Mouse (Mus musculus): ENCODE measurements around the gene Gm36864. TPM values are rescaled to one million over a fixed set of nuclear protein-coding genes. Genes with fewer than 3 reads are reported as not detected.

Gm36864 gene
- polyA plus RNA-seq, 1 experiment from 2014 or later = not detected

GRCm38 (mm10) chr7:44260410-44260809 is 24.4 kb downstream of the Gm36864 start:
- no peak overlapping the region for H3K9ac ChIP-seq
- peaks cover 6% of the 10 kb centered on the region; the same call in 1 of the 2 replicates for H3K4me1 ChIP-seq (replicated peaks)
- no peak overlapping the region for H3K4me2 ChIP-seq
- H3K27ac ChIP-seq = no peak overlapping the region
- 77% methylated on average over 6 of the region's 6 CpGs for WGBS
- peaks cover 21% of the 10 kb centered on the region for H3K27me3 ChIP-seq
- no peaks in the 10 kb centered on the region for H3K9me3 ChIP-seq (replicated peaks)
- ATAC-seq (replicated peaks; ENCODE audit: insufficient number of reproducible peaks, insufficient read depth, low FRiP score, low read depth) = no peak
- no peaks in the 10 kb centered on the region for H3K36me3 ChIP-seq
- H3K4me3 ChIP-seq = no peak overlapping the region

- peaks cover 26% of the 10 kb centered on the region for H3K27me3 ChIP-seq
- H3K4me3 ChIP-seq = no peak within 1 kb of the TSS
- no peak for ATAC-seq (replicated peaks; ENCODE audit: insufficient number of reproducible peaks, insufficient read depth, low FRiP score, low read depth)
- 49% methylated on average over 5 of the region's 5 CpGs for WGBS
- H3K9me3 ChIP-seq (replicated peaks) = no peaks in the 10 kb centered on the region
- peaks cover 6% of the 10 kb centered on the region; the same call in 1 of the 2 replicates for H3K4me1 ChIP-seq (replicated peaks)
- no peaks in the 10 kb centered on the region for H3K36me3 ChIP-seq
- H3K27ac ChIP-seq = no peak within 1 kb of the TSS
- no peak within 1 kb of the TSS for H3K4me2 ChIP-seq
- no peak within 1 kb of the TSS for H3K9ac ChIP-seq
Measured at GRCm38 (mm10) chr7:44261147-44261546, 25.2 kb downstream of the Gm36864 start, which contains the start of gene Gm15517. TSS of gene Gm15517 (plus strand) at chr7:44261447.

GRCm38 (mm10) chr7:44262791-44263643 is 27.0 kb downstream of the Gm36864 start:
- no peaks in the 10 kb centered on the region for H3K36me3 ChIP-seq
- H3K4me1 ChIP-seq (replicated peaks) = peaks cover 6% of the 10 kb centered on the region; the same call in 1 of the 2 replicates
- H3K27me3 ChIP-seq = peaks cover 34% of the 10 kb centered on the region
- H3K27ac ChIP-seq = no peak overlapping the region
- no peak overlapping the region for H3K9ac ChIP-seq
- peak; percentile 64; the same call in 1 of the 2 replicates for ATAC-seq (replicated peaks; ENCODE audit: insufficient number of reproducible peaks, insufficient read depth, low FRiP score, low read depth)
- peak overlapping the region; percentile 44 for H3K4me2 ChIP-seq
- no peaks in the 10 kb centered on the region for H3K9me3 ChIP-seq (replicated peaks)
- 0 out of 2 replicates have a peak overlapping the region, but pooled peaks have one; percentile 0 for H3K4me3 ChIP-seq
- WGBS = 3% methylated on average over 34 of the region's 34 CpGs

- 70% methylated on average over 11 of the region's 11 CpGs for WGBS
- no peak for ATAC-seq (replicated peaks; ENCODE audit: insufficient number of reproducible peaks, insufficient read depth, low FRiP score, low read depth)
- H3K4me2 ChIP-seq = no peak overlapping the region
- no peaks in the 10 kb centered on the region for H3K36me3 ChIP-seq
- peaks cover 3% of the 10 kb centered on the region; the same call in 1 of the 2 replicates for H3K4me1 ChIP-seq (replicated peaks)
- H3K9ac ChIP-seq = no peak overlapping the region
- H3K4me3 ChIP-seq = no peak overlapping the region
- no peak overlapping the region for H3K27ac ChIP-seq
- H3K9me3 ChIP-seq (replicated peaks) = no peaks in the 10 kb centered on the region
- H3K27me3 ChIP-seq = peaks cover 35% of the 10 kb centered on the region
Measured at GRCm38 (mm10) chr7:44268117-44268516, 32.1 kb downstream of the Gm36864 start.

- Histone ChIP-seq H3K4me1 (replicated peaks) (no peaks in the 10 kb centered on the region), H3K4me3 (no peak overlapping the region), H3K27ac (no peak overlapping the region), H3K9ac (no peak overlapping the region), H3K36me3 (no peaks in the 10 kb centered on the region), H3K4me2 (no peak overlapping the region), H3K27me3 (peaks cover 32% of the 10 kb centered on the region), H3K9me3 (replicated peaks) (no peaks in the 10 kb centered on the region)
- WGBS = 74% methylated on average over 2 of the region's 2 CpGs
- ATAC-seq (replicated peaks; ENCODE audit: insufficient number of reproducible peaks, insufficient read depth, low FRiP score, low read depth) = no peak
Measured at GRCm38 (mm10) chr7:44269397-44269796, 33.4 kb downstream of the Gm36864 start.

- Histone ChIP-seq H3K4me3 (no peak overlapping the region), H3K4me2 (no peak overlapping the region), H3K27ac (no peak overlapping the region), H3K9me3 (replicated peaks) (no peaks in the 10 kb centered on the region), H3K9ac (no peak overlapping the region), H3K27me3 (peaks cover 28% of the 10 kb centered on the region), H3K4me1 (replicated peaks) (no peaks in the 10 kb centered on the region), H3K36me3 (no peaks in the 10 kb centered on the region)
- ATAC-seq (replicated peaks; ENCODE audit: insufficient number of reproducible peaks, insufficient read depth, low FRiP score, low read depth) = no peak
- WGBS = 68% methylated on average over 2 of the region's 2 CpGs
Measured at GRCm38 (mm10) chr7:44271309-44271708, 35.3 kb downstream of the Gm36864 start.

DNA sequence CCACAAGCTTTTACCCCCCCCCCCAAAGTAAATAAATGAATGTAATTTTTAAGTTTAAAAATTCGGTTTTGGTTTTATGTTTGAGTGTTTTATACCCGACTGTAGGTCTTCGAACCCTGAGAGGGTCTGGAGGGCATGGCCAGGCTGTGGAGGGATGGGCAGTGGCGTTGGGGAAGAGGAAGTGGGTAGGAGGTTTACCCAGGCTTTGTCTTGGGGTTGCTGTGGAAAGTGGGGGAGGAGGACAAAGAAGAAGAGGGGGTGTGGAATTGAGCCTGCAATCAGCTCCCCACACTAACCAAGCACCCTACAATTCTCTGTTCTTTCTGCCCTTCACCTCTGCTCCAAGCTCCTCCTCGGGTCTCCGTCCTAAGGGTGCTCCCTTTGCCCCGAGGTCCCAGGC is 36.6 kb downstream of the Gm36864 start:
- H3K4me3 ChIP-seq = no peak overlapping the region
- no peaks in the 10 kb centered on the region for H3K4me1 ChIP-seq (replicated peaks)
- H3K9ac ChIP-seq = no peak overlapping the region
- H3K4me2 ChIP-seq = no peak overlapping the region
- no peaks in the 10 kb centered on the region for H3K9me3 ChIP-seq (replicated peaks)
- H3K27ac ChIP-seq = no peak overlapping the region
- no peaks in the 10 kb centered on the region for H3K36me3 ChIP-seq
- 82% methylated on average over 7 of the region's 7 CpGs for WGBS
- no peak for ATAC-seq (replicated peaks; ENCODE audit: insufficient number of reproducible peaks, insufficient read depth, low FRiP score, low read depth)
- peaks cover 24% of the 10 kb centered on the region for H3K27me3 ChIP-seq

GRCm38 (mm10) chr7:44273446-44273845 is 37.5 kb downstream of the Gm36864 start:
- ATAC-seq (replicated peaks; ENCODE audit: insufficient number of reproducible peaks, insufficient read depth, low FRiP score, low read depth) = no peak
- no peaks in the 10 kb centered on the region for H3K9me3 ChIP-seq (replicated peaks)
- H3K4me2 ChIP-seq = no peak overlapping the region
- H3K4me3 ChIP-seq = no peak overlapping the region
- peaks cover 17% of the 10 kb centered on the region for H3K27me3 ChIP-seq
- no peaks in the 10 kb centered on the region for H3K4me1 ChIP-seq (replicated peaks)
- no peak overlapping the region for H3K9ac ChIP-seq
- H3K27ac ChIP-seq = no peak overlapping the region
- H3K36me3 ChIP-seq = no peaks in the 10 kb centered on the region
- WGBS = 65% methylated on average over 7 of the region's 7 CpGs

- H3K36me3 ChIP-seq = no peaks in the 10 kb centered on the region
- peaks cover 16% of the 10 kb centered on the region for H3K27me3 ChIP-seq
- no peak overlapping the region for H3K4me3 ChIP-seq
- ATAC-seq (replicated peaks; ENCODE audit: insufficient number of reproducible peaks, insufficient read depth, low FRiP score, low read depth) = no peak
- H3K9me3 ChIP-seq (replicated peaks) = no peaks in the 10 kb centered on the region
- H3K9ac ChIP-seq = no peak overlapping the region
- H3K4me1 ChIP-seq (replicated peaks) = no peaks in the 10 kb centered on the region
- 28% methylated on average over 11 of the region's 11 CpGs for WGBS
- H3K27ac ChIP-seq = no peak overlapping the region
- no peak overlapping the region for H3K4me2 ChIP-seq
Measured at GRCm38 (mm10) chr7:44274096-44274495, 38.1 kb downstream of the Gm36864 start.

- Histone ChIP-seq H3K9me3 (replicated peaks) (no peaks in the 10 kb centered on the region), H3K27me3 (peaks cover 16% of the 10 kb centered on the region), H3K4me1 (replicated peaks) (no peaks in the 10 kb centered on the region), H3K36me3 (no peaks in the 10 kb centered on the region), H3K4me2 (no peak overlapping the region), H3K9ac (no peak overlapping the region), H3K4me3 (no peak overlapping the region), H3K27ac (no peak overlapping the region)
- no peak for ATAC-seq (replicated peaks; ENCODE audit: insufficient number of reproducible peaks, insufficient read depth, low FRiP score, low read depth)
- WGBS = 78% methylated on average over 3 of the region's 3 CpGs
Measured at GRCm38 (mm10) chr7:44275546-44275945, 39.6 kb downstream of the Gm36864 start.

DNA sequence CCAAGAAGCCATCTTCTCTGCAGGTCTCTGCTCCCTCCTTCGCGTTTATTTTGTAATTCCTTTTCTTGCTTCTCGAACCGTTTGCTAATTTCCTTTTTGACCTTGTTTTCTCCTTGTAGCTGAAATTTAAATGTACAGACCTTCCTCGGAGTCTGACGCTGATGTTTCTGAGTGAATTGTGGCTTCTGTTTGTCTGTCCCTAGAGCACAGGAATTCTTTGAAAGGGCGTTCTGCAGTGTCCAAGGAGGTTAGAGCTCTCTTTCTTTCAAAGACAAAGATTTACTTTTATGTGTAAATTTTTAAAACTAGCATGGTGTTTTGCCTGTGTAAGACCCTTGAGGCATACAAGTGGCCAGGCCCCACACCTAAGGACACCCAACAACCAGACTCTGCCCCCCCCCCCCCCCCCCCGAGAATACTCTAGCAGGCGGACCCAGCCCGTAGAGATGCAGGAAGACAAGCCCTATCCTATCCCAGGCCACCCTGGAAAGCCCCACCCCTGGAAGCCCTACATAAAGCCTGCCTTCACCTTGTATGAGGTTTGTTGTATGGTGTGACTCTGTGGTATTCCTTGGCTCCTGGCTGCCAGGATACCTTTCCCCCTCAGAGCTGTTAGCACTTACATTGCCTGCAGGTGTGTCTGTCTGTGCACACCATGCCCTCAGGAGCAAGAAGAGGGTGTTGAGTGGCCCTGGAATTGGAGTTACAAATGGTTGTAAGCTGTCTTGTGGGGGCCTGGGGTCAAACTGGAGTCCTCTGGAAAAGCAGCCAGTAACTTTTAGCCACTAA is 40.7 kb downstream of the Gm36864 start:
- no peaks in the 10 kb centered on the region for H3K36me3 ChIP-seq
- peaks cover 19% of the 10 kb centered on the region for H3K27me3 ChIP-seq
- no peaks in the 10 kb centered on the region for H3K9me3 ChIP-seq (replicated peaks)
- H3K4me3 ChIP-seq = no peak overlapping the region
- no peak overlapping the region for H3K27ac ChIP-seq
- no peak for ATAC-seq (replicated peaks; ENCODE audit: insufficient number of reproducible peaks, insufficient read depth, low FRiP score, low read depth)
- 63% methylated on average over 10 of the region's 10 CpGs for WGBS
- H3K4me1 ChIP-seq (replicated peaks) = no peaks in the 10 kb centered on the region
- no peak overlapping the region for H3K4me2 ChIP-seq
- no peak overlapping the region for H3K9ac ChIP-seq
